Mouse (Mus musculus): ENCODE data around the gene Kcna4. TPM values are rescaled to one million over a fixed set of nuclear protein-coding genes. Genes with fewer than 3 reads are reported as not detected.

Gene Kcna4
- polyA plus RNA-seq (2015; fragmentation: Illumina TruSeq; extraction: RNeasy Lipid Tissue Mini Kit (QIAGEN cat#74804); ENCODE audit: insufficient read depth, low replicate concordance), result not detected

DNA sequence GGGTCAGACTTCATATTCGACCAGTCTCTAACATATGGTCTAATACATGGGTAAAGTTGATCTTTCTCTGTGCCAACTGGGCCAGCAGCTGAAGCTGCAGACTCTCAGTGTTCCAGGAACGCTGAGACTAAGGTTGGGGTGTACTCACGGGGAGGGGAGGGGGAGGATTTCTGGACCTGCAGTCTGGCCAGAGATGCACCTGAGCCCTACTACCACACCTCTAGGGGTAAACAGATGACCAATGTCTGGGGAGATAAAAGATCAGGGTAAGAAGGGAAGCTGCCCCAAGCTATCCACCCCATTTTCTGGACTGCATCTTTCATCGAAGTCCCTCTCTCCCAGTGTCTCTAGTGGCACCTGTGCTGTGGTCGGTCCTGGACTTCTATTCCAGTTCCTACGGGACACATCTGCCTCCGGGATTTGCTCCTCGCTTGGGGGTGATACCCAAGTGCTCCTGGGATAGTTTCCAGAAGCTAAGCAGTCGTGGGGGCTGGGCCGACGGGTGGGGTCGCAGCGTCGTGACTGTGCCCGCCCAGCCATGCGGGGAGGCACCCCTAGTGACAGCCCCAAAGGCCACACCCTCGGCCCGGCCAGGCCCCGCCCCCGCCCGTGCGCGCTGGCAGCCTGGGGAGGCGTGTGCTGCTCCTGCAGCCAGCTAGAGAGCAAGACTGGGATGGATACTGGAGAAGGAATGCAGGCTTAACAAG lies at the start of gene Kcna4:
TSS of gene Kcna4 (plus strand) at position 650 of the 707 bp plus-strand sequence.

Other genes starting within 250 kb of the Kcna4 start
- not detected for gene Fshb, start 231.0 kb upstream of the Kcna4 start, polyA plus RNA-seq (2015; fragmentation: Illumina TruSeq; extraction: RNeasy Lipid Tissue Mini Kit (QIAGEN cat#74804); ENCODE audit: insufficient read depth, low replicate concordance)

All from spleen, adult 10 weeks (tissue).